Mouse (Mus musculus) naive thymus-derived CD4-positive, alpha-beta T cell, adult 2 months (primary cell): ENCODE results near the gene Ankrd61.

Experiments
- DNase-seq: peaks from one replicate; pipeline ENCODE4 v3.0.0-alpha.2; 2011; ENCODE audit warnings: low read depth

Gene Ankrd61

DNA sequence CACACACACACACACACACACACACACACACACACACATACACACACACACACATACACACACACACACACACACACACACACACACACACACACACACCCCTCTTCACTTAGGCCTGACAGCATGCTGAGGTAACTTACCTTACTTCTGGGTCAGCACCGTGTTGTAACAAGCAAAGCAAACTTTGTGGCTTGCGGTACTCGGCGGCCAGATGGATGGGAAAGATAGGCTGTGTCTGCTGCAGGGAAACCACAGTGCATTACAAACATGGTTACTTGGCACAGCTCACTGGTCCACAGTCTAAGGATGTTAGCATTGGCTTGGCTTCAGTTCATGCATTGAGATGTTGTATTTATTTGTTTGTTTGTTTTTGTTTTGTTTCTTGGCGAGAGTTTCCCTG is 4.1 kb downstream of the Ankrd61 start:
- no peak for DNase-seq

DNA sequence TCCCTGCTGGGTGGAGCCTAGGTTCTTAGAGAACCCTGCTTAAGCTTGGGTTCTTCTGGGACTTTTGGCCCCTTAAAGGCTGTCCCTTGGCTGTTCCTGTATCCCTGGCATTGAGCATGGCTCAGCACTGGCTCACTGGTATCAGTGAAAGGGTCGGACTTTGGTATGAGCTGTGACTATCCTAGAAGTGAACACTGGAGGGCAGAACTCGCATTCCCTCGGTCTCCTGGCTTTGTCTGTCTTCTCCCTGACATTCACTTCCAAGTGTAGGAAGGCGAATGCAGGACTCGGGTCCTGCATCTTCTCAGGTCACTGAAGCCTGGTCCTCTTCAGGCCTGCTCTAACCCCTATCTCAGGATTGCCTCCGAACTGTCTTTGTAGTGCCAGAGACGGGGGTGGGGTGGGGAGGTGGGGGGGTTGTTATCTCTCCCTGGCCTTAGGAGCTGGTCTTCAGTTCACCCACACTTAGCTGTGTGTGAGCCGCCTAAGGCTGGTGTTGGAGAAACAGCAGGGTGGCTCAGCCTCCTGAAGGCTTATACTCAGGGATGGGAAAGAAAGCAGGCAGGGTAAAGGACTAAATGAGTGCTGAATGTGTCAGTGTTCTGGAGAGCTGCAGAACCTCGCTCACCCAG is 5.1 kb downstream of the Ankrd61 start:
- DNase-seq = no peak

- no peak for DNase-seq
These were observed 6.7 kb downstream of the Ankrd61 start for GRCm38 (mm10) chr5:143890741-143891140.

- DNase-seq = no peak
These were observed 12.2 kb downstream of the Ankrd61 start for GRCm38 (mm10) chr5:143885274-143885673.

- no peak for DNase-seq
These were observed 22.9 kb downstream of the Ankrd61 start for GRCm38 (mm10) chr5:143874571-143874970.

- no peak for DNase-seq
These were observed 25.8 kb downstream of the Ankrd61 start for GRCm38 (mm10) chr5:143871547-143872169.
